In the genomic region with DNA sequence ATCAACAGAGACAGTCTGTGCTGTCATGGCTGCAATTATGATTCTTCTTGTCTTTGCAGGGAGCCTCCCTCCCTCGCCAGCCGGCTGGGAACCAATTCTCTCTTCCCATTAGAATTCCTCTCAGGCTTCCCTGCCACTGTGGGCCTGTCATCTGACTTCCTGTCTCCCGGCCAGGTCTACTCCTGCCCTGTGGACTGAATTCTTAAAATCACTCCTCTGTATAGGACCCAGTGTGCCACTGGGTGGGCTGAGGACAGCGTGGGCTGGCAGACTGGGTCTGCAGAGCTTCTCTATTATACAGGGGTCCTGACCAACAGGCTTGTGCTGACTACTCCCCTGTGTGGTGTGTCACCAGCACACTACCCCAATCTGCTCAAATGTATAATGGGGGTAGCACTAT, we compare ENCODE assay signal across 9 mouse cellular contexts.
DNase-seq lines count a peak whose midpoint lies in the region.
"Had no signal": no experiment of that assay in that cellular context is flagged by ENCODE, and none has a peak within 500 bp of the region (broad histone marks: within the 10 kb centered on the region; RNA-seq: fewer than 3 reads in every experiment).

No protein-coding gene starts in this region.

- peak; percentile 46 for DNase-seq in layer of hippocampus, adult 11-12 months (ENCODE audit: low spot score)
- DNase-seq in layer of hippocampus, adult 9-10 months (ENCODE audit: low spot score), result no peak
- peak; percentile 28 to 59 for DNase-seq in frontal cortex, adult 2 months (ENCODE audit: extremely low spot score in 1 of 2, low spot score in 1 of 2)
- peak; percentile 45 to 53 for DNase-seq in left cerebral cortex, postnatal 10 days (ENCODE audit: extremely low spot score in 1 of 2, low spot score in 2 of 2)
- peak; percentile 51 for DNase-seq in right cerebral cortex, adult 18-20 months
- DNase-seq in spleen, adult 12 weeks (ENCODE audit: low spot score), result no peak
- DNase-seq in urinary bladder, postnatal 25 days (ENCODE audit: low spot score), result no peak
- no peak for DNase-seq in heart, postnatal 25 days (ENCODE audit: low spot score)
- DNase-seq: heart, postnatal 14 days had no signal

- intact Hi-C loops in left cerebral cortex, postnatal 10 days (cut with DNase I), result no loop called here
- intact Hi-C loops in heart, postnatal 25 days (cut with DNase I), result no loop called here

Comparison
In these comparisons a context has a peak if more than half of its experiments do, and no peak if none do; other contexts are left out.
1. DNase-seq: peak in layer of hippocampus, adult 11-12 months (single experiment), frontal cortex, adult 2 months (2 of 2), left cerebral cortex, postnatal 10 days (2 of 2) and right cerebral cortex, adult 18-20 months (single experiment); none in layer of hippocampus, adult 9-10 months (single experiment), spleen, adult 12 weeks (single experiment), urinary bladder, postnatal 25 days (single experiment) and heart, postnatal 25 days (single experiment).